ENCODE assay signal across 19 mouse cellular contexts in the genomic region with DNA sequence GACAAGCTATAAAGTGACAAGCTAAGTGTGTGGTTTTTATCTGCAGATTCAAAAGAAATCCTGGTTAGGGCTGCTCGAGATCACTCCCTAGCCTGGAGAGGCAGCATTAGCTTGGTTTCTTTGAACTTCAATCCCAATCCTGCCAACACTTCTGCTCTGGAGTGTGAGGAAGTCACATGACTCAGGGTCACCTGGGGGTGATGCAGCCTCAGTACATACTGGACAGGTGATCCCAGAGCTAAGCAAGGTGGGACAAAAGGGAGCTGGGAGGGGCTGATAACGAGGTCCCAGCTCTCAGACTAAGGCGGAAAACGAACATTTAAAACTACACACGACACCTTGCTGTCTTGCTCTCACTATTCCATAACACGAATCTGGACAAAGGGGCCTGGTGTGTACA. TPM values are rescaled to one million over a fixed set of nuclear protein-coding genes. Genes with fewer than 3 reads are reported as not detected.
DNase-seq lines count a peak whose midpoint lies in the region; ATAC-seq and TF ChIP-seq lines count a peak whose summit lies in the region.
"Had no signal": no experiment of that assay in that cellular context is flagged by ENCODE, and none has a peak within 500 bp of the region (broad histone marks: within the 10 kb centered on the region; RNA-seq: fewer than 3 reads in every experiment).

No protein-coding gene starts in this region.

- 80% methylated on average over 6 of the region's 6 CpGs for WGBS in kidney, embryonic 16.5 days
- WGBS in intestine, embryonic 14.5 days: 79% methylated on average over 6 of the region's 6 CpGs
- 62% methylated on average over 6 of the region's 6 CpGs for WGBS in stomach, embryonic 15.5 days

- no peaks in the 10 kb centered on the region for H3K27me3 ChIP-seq in kidney, embryonic 16.5 days (ENCODE audit: insufficient read depth, low read length)
- no peaks in the 10 kb centered on the region for H3K27me3 ChIP-seq in intestine, embryonic 14.5 days (replicated peaks; ENCODE audit: control insufficient read depth, insufficient read depth, low read length)
- no peaks in the 10 kb centered on the region for H3K27me3 ChIP-seq in stomach, embryonic 15.5 days (replicated peaks)
- H3K27me3 ChIP-seq: embryonic facial prominence, embryonic 15.5 days; heart, embryonic 13.5 days; hindbrain, embryonic 12.5 days; limb, embryonic 12.5 days; liver, embryonic 13.5 days; midbrain, embryonic 13.5 days had no signal

- DNase-seq in kidney, postnatal 25 days: peak; percentile 8 to 49
- DNase-seq in ES-E14 (ENCODE audit: low read depth, low spot score): no peak
- DNase-seq in intestine, embryonic 14.5 days (ENCODE audit: low spot score): no peak
- DNase-seq in adrenal gland, postnatal 10 days: no peak
- DNase-seq: adrenal gland, postnatal 14 days; cerebellum, adult 9-10 months; gastrocnemius, postnatal 36 days; heart, adult 2 months; liver, embryonic 13.5 days; thymus, adult 18-20 months; thymus, postnatal 36 days had no signal

- H3K4me3 ChIP-seq in kidney, embryonic 16.5 days (ENCODE audit: low read length): no peak overlapping the region
- no peak overlapping the region for H3K4me3 ChIP-seq in ES-E14 (ENCODE audit: insufficient read depth in 1 of 2, low read depth in 1 of 2, low read length in 2 of 2, poor library complexity in 1 of 2, severe bottlenecking in 1 of 2)
- no peak overlapping the region for H3K4me3 ChIP-seq in intestine, embryonic 14.5 days (ENCODE audit: low read depth, low read length)
- H3K4me3 ChIP-seq in stomach, embryonic 15.5 days (replicated peaks): no peak overlapping the region
- H3K4me3 ChIP-seq: embryonic facial prominence, embryonic 15.5 days; heart, adult 2 months; heart, embryonic 13.5 days; hindbrain, embryonic 12.5 days; limb, embryonic 12.5 days; liver, embryonic 13.5 days; midbrain, embryonic 13.5 days had no signal

- no peak for ATAC-seq in kidney, embryonic 16.5 days (ENCODE audit: low FRiP score, low TSS enrichment)
- peak; percentile 63; the same call in 1 of the 2 replicates for ATAC-seq in intestine, embryonic 14.5 days (replicated peaks; ENCODE audit: low FRiP score, low TSS enrichment, low read depth)
- ATAC-seq in stomach, embryonic 15.5 days (ENCODE audit: insufficient read depth, low FRiP score, low read depth): peak; percentile 88
- ATAC-seq in inflammation-experienced regulatory T-cells, adult 6 months: no peak
- ATAC-seq: midbrain, embryonic 13.5 days had no signal

- no peak overlapping the region for H3K4me2 ChIP-seq in kidney, embryonic 16.5 days (replicated peaks; ENCODE audit: low read depth, low read length)
- no peak overlapping the region for H3K4me2 ChIP-seq in intestine, embryonic 14.5 days (ENCODE audit: low read length)
- H3K4me2 ChIP-seq in stomach, embryonic 15.5 days: no peak overlapping the region
- H3K4me2 ChIP-seq: embryonic facial prominence, embryonic 15.5 days; heart, embryonic 13.5 days; hindbrain, embryonic 12.5 days; limb, embryonic 12.5 days; liver, embryonic 13.5 days; midbrain, embryonic 13.5 days had no signal

- no peaks in the 10 kb centered on the region for H3K9me3 ChIP-seq in kidney, embryonic 16.5 days (ENCODE audit: low read length)
- H3K9me3 ChIP-seq in ES-E14 (ENCODE audit: control insufficient read depth, insufficient read depth, low read depth, low read length): no peaks in the 10 kb centered on the region
- no peaks in the 10 kb centered on the region for H3K9me3 ChIP-seq in intestine, embryonic 14.5 days (ENCODE audit: control insufficient read depth, low read length)
- no peaks in the 10 kb centered on the region for H3K9me3 ChIP-seq in stomach, embryonic 15.5 days
- H3K9me3 ChIP-seq: embryonic facial prominence, embryonic 15.5 days; heart, embryonic 13.5 days; hindbrain, embryonic 12.5 days; limb, embryonic 12.5 days; liver, embryonic 13.5 days; midbrain, embryonic 13.5 days had no signal

- H3K27ac ChIP-seq in kidney, embryonic 16.5 days (ENCODE audit: low read length): no peak overlapping the region
- H3K27ac ChIP-seq in ES-E14 (ENCODE audit: insufficient read depth, low read depth, low read length, poor library complexity, severe bottlenecking): no peak overlapping the region
- H3K27ac ChIP-seq in intestine, embryonic 14.5 days (ENCODE audit: low read depth): no peak overlapping the region
- no peak overlapping the region for H3K27ac ChIP-seq in stomach, embryonic 15.5 days
- H3K27ac ChIP-seq: embryonic facial prominence, embryonic 15.5 days; heart, adult 2 months; heart, embryonic 13.5 days; hindbrain, embryonic 12.5 days; limb, embryonic 12.5 days; liver, embryonic 13.5 days; midbrain, embryonic 13.5 days had no signal

- no peaks in the 10 kb centered on the region for H3K4me1 ChIP-seq in kidney, embryonic 16.5 days (ENCODE audit: insufficient read depth, low read length)
- H3K4me1 ChIP-seq in ES-E14 (ENCODE audit: control insufficient read depth in 2 of 2, insufficient read depth in 2 of 2, low read length in 2 of 2, poor library complexity in 1 of 2): peaks cover 0 to 7% of the 10 kb centered on the region in 2 experiments; a peak in 2 of 4 replicates
- no peaks in the 10 kb centered on the region for H3K4me1 ChIP-seq in intestine, embryonic 14.5 days (replicated peaks; ENCODE audit: control insufficient read depth, insufficient read depth, low read length)
- H3K4me1 ChIP-seq in stomach, embryonic 15.5 days: no peaks in the 10 kb centered on the region
- H3K4me1 ChIP-seq: embryonic facial prominence, embryonic 15.5 days; hindbrain, embryonic 12.5 days; limb, embryonic 12.5 days; midbrain, embryonic 13.5 days had no signal

- peaks cover 8% of the 10 kb centered on the region; the same call in 1 of the 2 replicates for H3K36me3 ChIP-seq in kidney, embryonic 16.5 days (ENCODE audit: insufficient read depth, low read length)
- H3K36me3 ChIP-seq in ES-E14 (ENCODE audit: control insufficient read depth, insufficient read depth, low read length, poor library complexity, severe bottlenecking): peaks cover 11% of the 10 kb centered on the region; the same call in 1 of the 2 replicates
- no peaks in the 10 kb centered on the region for H3K36me3 ChIP-seq in intestine, embryonic 14.5 days (ENCODE audit: control insufficient read depth, insufficient read depth, low read length)
- H3K36me3 ChIP-seq in stomach, embryonic 15.5 days: no peaks in the 10 kb centered on the region; the same call in 1 of the 2 replicates
- H3K36me3 ChIP-seq: embryonic facial prominence, embryonic 15.5 days; hindbrain, embryonic 12.5 days; liver, embryonic 13.5 days had no signal

- in situ Hi-C loops in ES-E14 (cut with MboI; ENCODE audit: low sequenced_read_pairs in 2 of 2, unreplicated experiment in 2 of 2): no loop called here

- no peak overlapping the region for H3K9ac ChIP-seq in kidney, embryonic 16.5 days (replicated peaks; ENCODE audit: low read length)
- H3K9ac ChIP-seq in ES-E14 (ENCODE audit: insufficient read depth, low read depth, low read length, poor library complexity, severe bottlenecking): peak overlapping the region; percentile 13; the same call in 1 of the 2 replicates
- H3K9ac ChIP-seq in intestine, embryonic 14.5 days (ENCODE audit: low read length): no peak overlapping the region
- H3K9ac ChIP-seq in stomach, embryonic 15.5 days: no peak overlapping the region
- H3K9ac ChIP-seq: embryonic facial prominence, embryonic 15.5 days; heart, embryonic 13.5 days; hindbrain, embryonic 12.5 days; limb, embryonic 12.5 days; liver, embryonic 13.5 days; midbrain, embryonic 13.5 days had no signal

TF ChIP-seq in ES-E14, 5 proteins besides CTCF, POLR2A, EP300 and RAD21:
- TF ChIP-seq HCFC1 (IDR thresholded peaks at IDR 0.05; ENCODE audit: borderline replicate concordance, insufficient read depth, low read length) (no peak), MAFK (IDR thresholded peaks at IDR 0.05; ENCODE audit: insufficient read depth, low read depth, low read length) (no peak), CHD2 (IDR thresholded peaks at IDR 0.05; ENCODE audit: low read depth, low read length) (no peak)
TF ChIP-seq in ES-E14: peak in this region for 0.

RNA-seq across cellular contexts. Expression of a gene that starts 24.8 kb away (rescaled TPM):
- 92.2 and 95.6 TPM in 2 replicates for polyA plus RNA-seq in kidney, embryonic 16.5 days (2015; fragmentation: Nextera tagmentation; extraction: Ambion mirVana)
- total RNA-seq in ES-E14 (2012; rRNA removed): 66.1 and 68.6 TPM in 2 replicates
- 31.7 and 37.4 TPM in 2 replicates for polyA plus RNA-seq in intestine, embryonic 14.5 days (2014; fragmentation: Nextera tagmentation; extraction: Ambion mirVana)
- polyA plus RNA-seq in stomach, embryonic 15.5 days (2015; fragmentation: Nextera tagmentation; extraction: Ambion mirVana): 29.6 and 31.7 TPM in 2 replicates
- 10 to 100 TPM; 29.8 to 58.3 (median 53.4) TPM for polyA plus RNA-seq in inflammation-experienced regulatory T-cells, adult 6 months (2017; shearing (Covaris generic))
- total RNA-seq in adrenal gland, postnatal 10 days (2021): 10 to 100 TPM; 22.8 to 27.6 TPM

RNA-seq across cellular contexts. Expression of a gene that starts 50.0 kb away (rescaled TPM):
- polyA plus RNA-seq in kidney, embryonic 16.5 days (2015; fragmentation: Nextera tagmentation; extraction: Ambion mirVana): 17.5 and 22.1 TPM in 2 replicates
- 20.0 and 33.4 TPM in 2 replicates for total RNA-seq in ES-E14 (2012; rRNA removed)
- 15.6 and 17.7 TPM in 2 replicates for polyA plus RNA-seq in intestine, embryonic 14.5 days (2014; fragmentation: Nextera tagmentation; extraction: Ambion mirVana)
- polyA plus RNA-seq in stomach, embryonic 15.5 days (2015; fragmentation: Nextera tagmentation; extraction: Ambion mirVana): 20.0 and 20.3 TPM in 2 replicates
- polyA plus RNA-seq in inflammation-experienced regulatory T-cells, adult 6 months (2017; shearing (Covaris generic)): 10 to 100 TPM in 1 of 3 experiments, 1 to 10 TPM in 2; 7.3 to 10.0 (median 8.0) TPM
- 10 to 100 TPM; 13.2 to 14.6 TPM for total RNA-seq in adrenal gland, postnatal 10 days (2021)

Comparison
In these comparisons a context has a peak if more than half of its experiments do, and no peak if none do; other contexts are left out.
1. DNase-seq: peak in kidney, postnatal 25 days (2 of 2); none in ES-E14 (single experiment), intestine, embryonic 14.5 days (single experiment) and adrenal gland, postnatal 10 days (single experiment).
2. ATAC-seq: peak in intestine, embryonic 14.5 days (single experiment) and stomach, embryonic 15.5 days (single experiment); none in kidney, embryonic 16.5 days (single experiment) and inflammation-experienced regulatory T-cells, adult 6 months (single experiment).